Mouse (Mus musculus) kidney, adult 2 months (tissue): ENCODE data around the gene Pign. TPM values are rescaled to one million over a fixed set of nuclear protein-coding genes. Genes with fewer than 3 reads are reported as not detected.
A peak's percentile ranks its signal among the peaks of the same experiment; 100 is the strongest.

Experiments used
- DNase-seq: peaks from one replicate; pipeline ENCODE4 v3.0.0; 2021
- H3K27ac ChIP-seq: fragments of 200-500 bp; 2 replicates; pipeline ENCODE4 v1.5.1; 2012; ENCODE audit warnings: low read depth, low read length, control low read depth, inconsistent platforms; ENCODE audit not compliant: insufficient read depth
- H3K27me3 ChIP-seq: fragments of 200-500 bp; replicated peaks from 2 replicates; pipeline ENCODE4 v1.6.1; 2012; ENCODE audit warnings: mild to moderate bottlenecking, moderate library complexity, low read length, inconsistent platforms; ENCODE audit not compliant: control insufficient read depth, insufficient read depth
- H3K36me3 ChIP-seq: fragments of 200-500 bp; 2 replicates; pipeline ENCODE4 v1.6.1; 2012; ENCODE audit warnings: mild to moderate bottlenecking, moderate library complexity, low read length, inconsistent platforms; ENCODE audit not compliant: control insufficient read depth, insufficient read depth
- H3K4me1 ChIP-seq: fragments of 200-500 bp; 2 replicates; pipeline ENCODE4 v1.6.1; 2011; ENCODE audit warnings: low read length; ENCODE audit not compliant: control insufficient read depth, insufficient read depth
- H3K4me3 ChIP-seq: fragments of 200-500 bp; 2 replicates; pipeline ENCODE4 v1.5.1; 2011; ENCODE audit warnings: mild to moderate bottlenecking, low read depth, low read length, control low read depth; ENCODE audit not compliant: insufficient read depth
- CTCF ChIP-seq: fragments of 200-500 bp; conservative IDR thresholded peaks from 2 replicates; pipeline ENCODE4 v1.5.1; 2011; ENCODE audit warnings: low read depth, mild to moderate bottlenecking, control low read depth, low read length, moderate library complexity, mixed read lengths; ENCODE audit not compliant: insufficient read depth, insufficient read length
- POLR2A ChIP-seq: fragments of 200-500 bp; IDR thresholded peaks from one replicate; pipeline ENCODE4 v1.6.1; 2011; ENCODE audit warnings: low read depth, low read length, control low read depth
- WGBS: fragments of 180-500 bp; shearing (Covaris S2); methylation state at CpG from one replicate; pipeline ENCODE4 v1.1.7; 2018; 5-methylcytosine and 5-hydroxymethylcytosine counted together
- polyA plus RNA-seq: library from polyadenylated mRNA; depleted of rRNA; stranded (reverse); fragments of >200 nt; gene quantifications from 2 replicates; pipeline ENCODE4 v1.2.3, GENCODE M21; 2012

The Pign gene
- polyA plus RNA-seq, 1 experiment: 18.6 TPM

DNA sequence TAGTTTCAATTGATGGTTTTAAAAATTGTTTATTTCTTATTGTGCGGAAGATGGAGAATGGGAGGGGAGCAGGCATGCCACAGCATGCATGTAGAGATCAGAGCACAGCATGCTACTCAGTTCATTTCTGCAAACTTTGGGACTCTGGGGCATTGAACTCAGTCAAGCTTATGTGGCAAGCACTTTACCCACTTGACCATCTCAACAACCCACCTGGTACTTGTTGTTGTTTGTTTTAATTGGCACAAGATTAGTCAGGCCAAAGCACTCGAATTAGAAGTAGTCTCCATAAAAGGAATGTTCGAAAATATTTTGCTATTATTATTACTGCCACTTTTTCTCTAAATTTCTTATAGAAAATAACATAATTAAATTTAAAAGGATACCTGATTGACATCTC lies 19.4 kb downstream of the Pign start:
- no peak for TF ChIP-seq POLR2A
- TF ChIP-seq CTCF: no peak
- WGBS: 86% methylated on average over 3 of the region's 3 CpGs
- no peak for DNase-seq

DNA sequence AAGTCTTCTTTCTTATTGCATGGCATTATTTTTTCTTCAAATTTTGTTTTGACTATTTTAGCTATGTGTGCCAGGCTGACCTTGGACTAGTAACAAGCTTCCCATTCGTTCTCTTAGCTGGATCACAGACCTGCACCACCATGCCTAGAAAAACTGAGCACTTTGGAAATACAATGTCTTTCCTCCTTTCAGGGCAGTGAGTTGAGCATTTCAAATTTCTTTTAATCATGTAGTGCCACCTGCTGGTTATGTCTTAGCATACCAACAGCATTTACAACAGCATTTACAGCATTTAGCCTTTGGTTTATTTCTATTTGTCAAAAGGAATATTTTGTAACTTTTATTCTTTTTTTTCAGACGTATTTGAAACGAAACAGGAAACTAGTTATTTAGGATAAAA lies 33.0 kb downstream of the Pign start:
- H3K36me3 ChIP-seq: no peaks in the 10 kb centered on the region
- no peak overlapping the region for H3K27ac ChIP-seq
- H3K4me1 ChIP-seq: no peaks in the 10 kb centered on the region
- H3K4me3 ChIP-seq: no peak overlapping the region
- DNase-seq: peak; percentile 51
- H3K27me3 ChIP-seq: no peaks in the 10 kb centered on the region
- WGBS: 36% methylated on average over 3 of the region's 3 CpGs
- TF ChIP-seq CTCF (no peak), POLR2A (no peak)

More for the DNA sequence above, 19.4 kb downstream of the Pign start:
- Histone ChIP-seq H3K4me1 (no peaks in the 10 kb centered on the region), H3K36me3 (peaks cover 5% of the 10 kb centered on the region), H3K27me3 (no peaks in the 10 kb centered on the region), H3K27ac (no peak overlapping the region), H3K4me3 (no peak overlapping the region)

DNA sequence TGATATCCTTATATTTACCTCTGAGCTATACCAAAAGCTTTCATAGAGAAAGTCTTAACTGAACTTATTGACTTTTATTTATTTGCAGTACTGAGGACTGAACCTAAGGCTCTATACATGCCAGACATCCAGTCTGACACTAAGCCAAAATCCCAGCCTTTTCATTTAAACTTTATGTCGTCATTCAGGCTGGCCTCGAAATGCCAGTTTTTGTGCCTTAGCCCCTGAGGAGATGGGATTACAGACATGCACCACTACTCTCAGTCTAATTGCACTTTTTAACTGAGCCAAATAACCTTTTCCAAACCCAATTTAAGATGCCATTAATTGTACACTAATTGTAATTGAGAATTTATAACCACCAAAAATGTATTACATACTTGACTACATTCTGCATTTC lies 73.8 kb downstream of the Pign start:
- DNase-seq: no peak
- 81% methylated on average over 2 of the region's 2 CpGs for WGBS
- no peak for TF ChIP-seq CTCF
- TF ChIP-seq POLR2A: no peak

DNA sequence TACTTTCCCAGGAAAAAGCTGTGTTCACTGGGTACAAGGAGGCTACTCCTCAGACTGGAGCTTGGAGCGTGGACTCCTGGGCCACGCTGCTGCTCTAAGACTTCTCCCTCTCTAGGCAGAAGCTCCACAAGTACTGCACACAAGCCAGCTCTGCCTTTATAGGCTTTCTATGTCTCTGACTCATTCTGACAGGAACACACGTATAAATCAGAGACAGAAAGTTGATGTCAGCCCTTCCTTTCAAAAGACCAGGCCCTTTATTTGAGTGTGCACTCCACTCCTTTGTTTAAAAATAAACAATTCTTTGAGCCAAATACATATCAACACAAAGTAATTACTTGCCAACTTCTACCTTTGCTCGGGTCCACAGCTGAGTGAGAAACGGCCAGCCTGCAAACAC lies 74.8 kb downstream of the Pign start:
- no peaks in the 10 kb centered on the region for H3K4me1 ChIP-seq
- DNase-seq: peak; percentile 19
- no peak overlapping the region for H3K4me3 ChIP-seq
- peaks cover 1% of the 10 kb centered on the region; the same call in 1 of the 2 replicates for H3K36me3 ChIP-seq
- no peak overlapping the region for H3K27ac ChIP-seq
- TF ChIP-seq CTCF (no peak), POLR2A (no peak)
- WGBS: 62% methylated on average over 5 of the region's 5 CpGs
- no peaks in the 10 kb centered on the region for H3K27me3 ChIP-seq

More for the DNA sequence above, 73.8 kb downstream of the Pign start:
- Histone ChIP-seq H3K4me1 (no peaks in the 10 kb centered on the region), H3K27me3 (no peaks in the 10 kb centered on the region), H3K27ac (no peak overlapping the region), H3K36me3 (peaks cover 1% of the 10 kb centered on the region; the same call in 1 of the 2 replicates), H3K4me3 (no peak overlapping the region)

DNA sequence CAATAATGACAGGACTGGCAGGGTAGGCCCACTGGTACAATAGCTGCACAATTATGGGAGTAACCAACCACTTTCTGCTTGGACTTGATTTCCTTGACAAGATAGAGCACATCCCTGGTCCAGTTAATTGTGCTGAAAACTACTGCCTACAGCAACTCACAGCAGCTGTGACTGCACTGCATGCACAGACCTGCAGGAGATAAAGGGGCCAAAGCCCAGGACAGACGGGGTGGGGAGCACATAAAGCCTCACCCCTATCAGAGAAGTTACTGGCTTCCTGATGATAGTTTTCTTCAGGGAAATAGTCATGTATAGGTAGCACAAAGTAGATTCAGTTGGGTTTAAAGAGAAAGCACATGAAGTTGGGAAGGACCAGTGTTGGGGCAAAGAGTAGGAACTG lies 80.7 kb downstream of the Pign start:
- Histone ChIP-seq H3K4me3 (no peak overlapping the region), H3K27ac (no peak overlapping the region), H3K27me3 (no peaks in the 10 kb centered on the region), H3K36me3 (peaks cover 4% of the 10 kb centered on the region), H3K4me1 (no peaks in the 10 kb centered on the region)
- TF ChIP-seq CTCF: no peak
- no peak for TF ChIP-seq POLR2A
- DNase-seq: no peak
- 100% methylated on average over 1 of the region's 1 CpGs for WGBS

DNA sequence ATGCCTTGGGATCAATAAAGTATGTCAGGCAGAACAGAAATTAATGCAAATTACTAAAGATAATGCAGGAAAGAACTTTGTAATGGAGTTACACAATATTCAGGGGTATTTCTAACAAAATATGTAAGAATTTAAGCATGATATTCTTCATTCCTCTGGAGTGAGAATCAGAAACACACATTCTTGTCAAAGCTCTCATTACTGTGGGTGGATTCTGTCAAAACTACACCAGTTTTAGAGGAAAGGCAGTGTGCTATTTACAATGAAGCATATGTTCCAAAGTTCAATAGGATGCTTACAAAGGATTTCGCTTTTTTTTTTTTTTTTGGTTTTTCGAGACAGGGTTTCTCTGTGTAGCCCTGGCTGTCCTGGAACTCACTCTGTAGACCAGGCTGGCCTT lies 82.6 kb downstream of the Pign start:
- Histone ChIP-seq H3K36me3 (peaks cover 3% of the 10 kb centered on the region), H3K27ac (no peak overlapping the region), H3K4me1 (no peaks in the 10 kb centered on the region), H3K4me3 (no peak overlapping the region), H3K27me3 (no peaks in the 10 kb centered on the region)
- DNase-seq: no peak
- TF ChIP-seq POLR2A (no peak), CTCF (no peak)
- WGBS: 88% methylated on average over 2 of the region's 2 CpGs

DNA sequence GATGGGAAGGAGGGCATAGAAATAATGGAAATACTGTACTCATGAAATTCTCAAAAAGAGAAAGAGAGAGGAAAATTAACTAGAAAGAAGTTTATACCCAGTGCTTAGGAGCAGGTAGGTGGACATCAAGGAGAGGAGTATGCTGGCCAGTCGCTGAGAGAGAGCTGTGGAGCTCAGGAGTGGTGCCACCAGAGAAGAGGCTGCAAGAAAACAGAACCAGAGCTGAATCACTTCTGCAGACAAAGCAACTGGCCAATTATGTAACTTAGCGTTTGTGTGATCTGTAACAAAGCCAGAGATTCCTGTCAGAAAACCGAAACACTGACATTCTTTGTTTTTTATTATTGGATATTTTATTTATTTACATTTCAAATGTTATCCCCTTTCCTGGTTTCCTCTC lies 97.4 kb downstream of the Pign start:
- Histone ChIP-seq H3K4me1 (no peaks in the 10 kb centered on the region), H3K27ac (no peak overlapping the region), H3K36me3 (no peaks in the 10 kb centered on the region), H3K27me3 (no peaks in the 10 kb centered on the region), H3K4me3 (no peak overlapping the region)
- WGBS: 89% methylated on average over 3 of the region's 3 CpGs
- DNase-seq: no peak
- TF ChIP-seq CTCF (no peak), POLR2A (no peak)

DNA sequence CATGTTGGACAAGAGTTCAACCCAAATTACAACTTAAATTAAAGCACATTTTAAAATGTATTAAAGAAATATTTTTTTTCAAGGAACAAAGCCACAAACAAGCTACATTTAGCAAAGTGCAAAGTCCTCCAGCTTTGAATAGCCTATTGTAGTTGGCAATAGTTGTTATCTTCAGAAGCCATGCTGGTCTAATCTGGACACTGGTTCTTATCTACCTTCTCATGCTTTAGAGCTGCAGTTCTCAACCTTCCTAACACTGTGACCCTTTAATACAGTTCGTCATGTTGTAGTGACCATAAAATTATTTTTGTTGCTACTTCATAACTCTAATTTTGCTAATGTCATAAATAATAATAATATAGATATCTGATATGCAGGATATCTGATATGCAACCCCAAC lies 99.2 kb downstream of the Pign start:
- TF ChIP-seq POLR2A (no peak), CTCF (no peak)
- Histone ChIP-seq H3K27me3 (no peaks in the 10 kb centered on the region), H3K36me3 (no peaks in the 10 kb centered on the region), H3K27ac (no peak overlapping the region), H3K4me3 (no peak overlapping the region), H3K4me1 (no peaks in the 10 kb centered on the region)
- 100% methylated on average over 1 of the region's 1 CpGs for WGBS
- DNase-seq: no peak
